Mouse (Mus musculus) kidney, embryonic 15.5 days (tissue): Measurements from ENCODE around the gene Uqcc1. TPM values are rescaled to one million over a fixed set of nuclear protein-coding genes. Genes with fewer than 3 reads are reported as not detected.

Experiments used
- ATAC-seq: fragments of 200-750 bp; cut with Nextera tagmentation; replicated peaks from 2 replicates; pipeline ENCODE4 v1.8.0; 2017; ENCODE audit warnings: moderate TSS enrichment; ENCODE audit not compliant: low FRiP score
- H3K27ac ChIP-seq: fragments of 300-500 bp; sonication (generic); 2 replicates; pipeline ENCODE4 v1.5.1; 2015; ENCODE audit warnings: mild to moderate bottlenecking, inconsistent platforms
- H3K27me3 ChIP-seq: fragments of 300-500 bp; sonication (generic); 2 replicates; pipeline ENCODE4 v1.6.1; 2015; ENCODE audit warnings: inconsistent platforms
- H3K36me3 ChIP-seq: fragments of 300-500 bp; sonication (generic); 2 replicates; pipeline ENCODE4 v1.6.1; 2015; ENCODE audit warnings: inconsistent platforms
- H3K4me1 ChIP-seq: fragments of 300-500 bp; sonication (generic); 2 replicates; pipeline ENCODE4 v1.6.1; 2015; ENCODE audit warnings: inconsistent platforms
- H3K4me2 ChIP-seq: fragments of 300-500 bp; sonication (generic); 2 replicates; pipeline ENCODE4 v1.6.1; 2015; ENCODE audit warnings: moderate library complexity, mild to moderate bottlenecking, inconsistent platforms
- H3K4me3 ChIP-seq: fragments of 300-500 bp; sonication (generic); replicated peaks from 2 replicates; pipeline ENCODE4 v1.5.1; 2015; ENCODE audit warnings: mild to moderate bottlenecking, inconsistent platforms
- H3K9ac ChIP-seq: fragments of 300-500 bp; sonication (generic); 2 replicates; pipeline ENCODE4 v1.6.1; 2015; ENCODE audit warnings: mild to moderate bottlenecking, inconsistent platforms
- H3K9me3 ChIP-seq: fragments of 300-500 bp; sonication (generic); replicated peaks from 2 replicates; pipeline ENCODE4 v1.6.1; 2016; ENCODE audit warnings: inconsistent platforms
- WGBS: fragments of 180-500 bp; shearing (Covaris S2); methylation state at CpG from one replicate; pipeline ENCODE4 v1.1.7; 2015; ENCODE audit warnings: mixed read lengths; 5-methylcytosine and 5-hydroxymethylcytosine counted together
- polyA plus RNA-seq: library from polyadenylated mRNA; unstranded; fragments of >200 nt; fragmentation: Nextera tagmentation; extraction: Ambion mirVana; gene quantifications from 2 replicates; pipeline ENCODE4 v1.2.1, GENCODE M21; 2015

Uqcc1 gene
- polyA plus RNA-seq, 1 experiment from 2014 or later = 66.6 TPM

GRCm38 (mm10) chr2:155805231-155805924, 124.7 kb downstream of the Uqcc1 start:
- Histone ChIP-seq H3K27ac (no peak overlapping the region), H3K4me2 (no peak overlapping the region), H3K9ac (no peak overlapping the region), H3K36me3 (no peaks in the 10 kb centered on the region), H3K4me3 (no peak overlapping the region), H3K9me3 (no peaks in the 10 kb centered on the region), H3K4me1 (no peaks in the 10 kb centered on the region), H3K27me3 (no peaks in the 10 kb centered on the region)
- 52% methylated on average over 6 of the region's 6 CpGs for WGBS
- ATAC-seq = no peak

DNA sequence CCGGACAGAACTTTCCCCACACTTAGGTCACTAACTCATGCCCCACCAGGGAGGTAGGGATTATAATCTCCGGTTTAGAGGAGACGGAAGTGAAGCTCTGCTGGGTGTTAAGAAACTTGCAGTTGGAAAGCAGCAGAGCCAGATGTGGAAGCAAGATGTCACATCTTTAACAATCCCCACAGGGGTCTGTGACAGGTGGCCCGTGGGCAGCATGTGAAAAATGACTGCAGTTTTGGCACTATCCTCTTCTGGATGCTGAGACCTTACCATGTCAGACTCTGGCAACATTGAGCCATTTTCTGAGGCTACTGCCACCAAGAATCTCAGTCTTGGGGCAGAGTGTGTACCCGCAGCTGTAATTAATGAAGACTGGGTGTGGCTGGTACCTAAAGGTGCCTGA, 126.1 kb downstream of the Uqcc1 start:
- Histone ChIP-seq H3K4me1 (no peaks in the 10 kb centered on the region), H3K9me3 (no peaks in the 10 kb centered on the region), H3K27me3 (no peaks in the 10 kb centered on the region), H3K27ac (no peak overlapping the region), H3K36me3 (no peaks in the 10 kb centered on the region), H3K9ac (no peak overlapping the region), H3K4me3 (no peak overlapping the region), H3K4me2 (no peak overlapping the region)
- 63% methylated on average over 5 of the region's 5 CpGs for WGBS
- ATAC-seq = no peak

DNA sequence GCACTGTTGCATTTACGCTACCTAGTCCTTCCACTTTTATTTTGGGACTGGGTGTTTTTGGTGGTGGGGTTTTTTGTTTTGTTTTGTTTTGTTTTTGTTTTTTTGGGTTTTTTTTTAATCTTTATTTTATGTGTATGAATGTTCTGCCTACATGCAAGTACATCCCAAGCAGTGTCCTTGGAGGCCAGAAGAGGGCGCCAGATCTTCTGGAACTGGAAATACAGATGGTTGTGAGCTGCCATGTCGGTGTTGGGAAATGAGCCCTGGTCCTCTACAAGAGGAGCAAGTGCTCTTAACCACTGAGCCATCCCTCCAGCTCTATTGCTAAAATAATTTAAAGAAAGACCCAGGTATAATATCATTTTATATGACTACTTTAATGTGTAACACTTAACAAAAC, 127.3 kb downstream of the Uqcc1 start:
- Histone ChIP-seq H3K27ac (no peak overlapping the region), H3K4me3 (no peak overlapping the region), H3K27me3 (no peaks in the 10 kb centered on the region), H3K9me3 (no peaks in the 10 kb centered on the region), H3K36me3 (no peaks in the 10 kb centered on the region), H3K4me1 (no peaks in the 10 kb centered on the region), H3K9ac (no peak overlapping the region), H3K4me2 (no peak overlapping the region)
- WGBS = 67% methylated on average over 3 of the region's 3 CpGs
- no peak for ATAC-seq

GRCm38 (mm10) chr2:155798613-155799012, 131.5 kb downstream of the Uqcc1 start:
- H3K4me2 ChIP-seq = no peak overlapping the region
- H3K27ac ChIP-seq = no peak overlapping the region
- no peak overlapping the region for H3K9ac ChIP-seq
- WGBS = 58% methylated on average over 3 of the region's 3 CpGs
- H3K36me3 ChIP-seq = no peaks in the 10 kb centered on the region
- no peaks in the 10 kb centered on the region for H3K4me1 ChIP-seq
- H3K9me3 ChIP-seq = no peaks in the 10 kb centered on the region
- no peaks in the 10 kb centered on the region for H3K27me3 ChIP-seq
- H3K4me3 ChIP-seq = no peak overlapping the region
- ATAC-seq = no peak

Other genes with a start within 250 kb of the Uqcc1 start
- 123 and 138 TPM in 2 replicates for gene Trpc4ap, start 237.9 kb downstream of the Uqcc1 start, polyA plus RNA-seq
- 36.1 and 39.0 TPM in 2 replicates for gene Edem2, start 200.8 kb downstream of the Uqcc1 start, polyA plus RNA-seq
- not detected in 2 replicates for gene Gm17581, start 194.4 kb downstream of the Uqcc1 start, polyA plus RNA-seq
- gene Procr, start 179.2 kb downstream of the Uqcc1 start, polyA plus RNA-seq = 11.1 and 12.3 TPM in 2 replicates
- gene Mmp24, start 155.0 kb downstream of the Uqcc1 start, polyA plus RNA-seq = 0.14 and 0.16 TPM in 2 replicates
- gene BC029722, start 110.9 kb downstream of the Uqcc1 start, polyA plus RNA-seq = 14.5 and 18.1 TPM in 2 replicates
- 204 and 210 TPM in 2 replicates for gene Eif6, start 103.4 kb downstream of the Uqcc1 start, polyA plus RNA-seq
- 0.15 and 0.19 TPM in 2 replicates for gene Fam83c, start 95.5 kb downstream of the Uqcc1 start, polyA plus RNA-seq
- gene Gm15557, start 10.4 kb upstream of the Uqcc1 start, polyA plus RNA-seq = not detected in 2 replicates
- gene Gdf5, start 15.1 kb upstream of the Uqcc1 start, polyA plus RNA-seq = 0.51 and 0.84 TPM in 2 replicates
- 21.9 and 24.4 TPM in 2 replicates for gene Cep250, start 26.1 kb upstream of the Uqcc1 start, polyA plus RNA-seq
- 0.75 and 1.0 TPM in 2 replicates for gene 6430550D23Rik, start 77.7 kb upstream of the Uqcc1 start, polyA plus RNA-seq
- gene Ergic3, start 77.7 kb upstream of the Uqcc1 start, polyA plus RNA-seq = 212 and 240 TPM in 2 replicates
- 0.08 TPM in 1 of 2 replicates, not detected in the other for gene Fer1l4, start 122.6 kb upstream of the Uqcc1 start, polyA plus RNA-seq
- gene Spag4, start 134.9 kb upstream of the Uqcc1 start, polyA plus RNA-seq = 3.6 and 4.1 TPM in 2 replicates
- 69.6 and 71.2 TPM in 2 replicates for gene Cpne1, start 181.7 kb upstream of the Uqcc1 start, polyA plus RNA-seq
- 30.5 and 32.8 TPM in 2 replicates for gene Rbm12, start 181.7 kb upstream of the Uqcc1 start, polyA plus RNA-seq
- gene Gm28036, start 196.8 kb upstream of the Uqcc1 start, polyA plus RNA-seq = 18.1 and 19.4 TPM in 2 replicates
- 406 and 428 TPM in 2 replicates for gene Romo1, start 213.7 kb upstream of the Uqcc1 start, polyA plus RNA-seq
- 47.7 and 50.2 TPM in 2 replicates for gene Nfs1, start 213.9 kb upstream of the Uqcc1 start, polyA plus RNA-seq
- 653 and 664 TPM in 2 replicates for gene Rbm39, start 249.9 kb upstream of the Uqcc1 start, polyA plus RNA-seq